Mouse (Mus musculus) monocyte, adult 59 days (primary cell): ENCODE measurements around the gene Zc3h6. TPM values are rescaled to one million over a fixed set of nuclear protein-coding genes. Genes with fewer than 3 reads are reported as not detected.

Source experiments
- total RNA-seq, 2 experiments: library from RNA; stranded (reverse); gene quantifications; one replicate each; pipeline ENCODE4 v1.2.4; 2023

The Zc3h6 gene
- 1 to 10 TPM; 3.7 to 5.0 TPM for total RNA-seq

GRCm38 (mm10) chr2:128966641-128967580, at the start of gene Zc3h6:
Gene Zc3h6, plus strand, starts transcription at chr2:128967402.

GRCm38 (mm10) chr2:128943538-128944528, 23.4 kb upstream of the Zc3h6 start, which contains the start of gene Zc3h8:
Gene Zc3h8, minus strand, starts transcription at chr2:128944077.

DNA sequence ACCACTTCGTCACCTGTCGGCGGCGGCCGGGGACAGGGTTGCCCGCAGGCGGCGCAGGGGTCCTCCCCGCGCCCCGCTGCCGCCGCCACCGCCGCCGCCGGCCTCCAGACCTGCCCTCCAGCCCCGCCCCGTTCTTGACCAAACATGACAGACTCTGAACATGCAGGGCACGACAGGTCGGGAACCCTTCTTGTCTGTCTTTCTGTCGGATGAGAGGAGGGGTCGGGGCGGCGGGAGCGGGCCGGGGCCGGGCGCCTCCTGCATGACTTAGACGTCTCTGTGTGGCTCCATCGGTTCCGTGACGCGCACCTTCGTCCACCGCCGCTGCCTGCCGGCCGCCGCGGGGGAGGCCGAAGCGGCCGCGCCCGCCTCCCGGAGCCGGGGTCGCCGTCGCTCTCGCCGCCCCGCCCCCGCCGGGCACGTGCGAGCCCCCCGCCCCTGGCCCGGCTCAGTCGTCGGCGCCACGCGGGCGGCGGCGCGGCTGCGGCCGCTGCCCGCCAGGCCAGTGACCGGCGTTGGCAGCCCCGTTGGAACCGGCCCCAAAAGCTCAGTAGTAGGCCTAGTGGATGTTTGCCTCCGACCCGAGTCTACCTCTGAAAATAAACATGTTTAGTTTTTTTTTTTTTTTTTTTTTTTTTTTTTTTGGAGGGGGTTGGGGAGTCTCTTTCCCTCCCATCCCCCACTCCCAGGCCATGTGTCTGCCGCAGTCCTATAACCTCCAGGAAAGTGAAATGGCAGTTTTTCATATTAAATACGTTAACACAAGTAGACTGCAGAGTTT, 649 bp downstream of the Zc3h6 start, which contains the start of gene Gm10762:
TSS of gene Gm10762 (minus strand) at position 65 of the 781 bp plus-strand sequence.

DNA sequence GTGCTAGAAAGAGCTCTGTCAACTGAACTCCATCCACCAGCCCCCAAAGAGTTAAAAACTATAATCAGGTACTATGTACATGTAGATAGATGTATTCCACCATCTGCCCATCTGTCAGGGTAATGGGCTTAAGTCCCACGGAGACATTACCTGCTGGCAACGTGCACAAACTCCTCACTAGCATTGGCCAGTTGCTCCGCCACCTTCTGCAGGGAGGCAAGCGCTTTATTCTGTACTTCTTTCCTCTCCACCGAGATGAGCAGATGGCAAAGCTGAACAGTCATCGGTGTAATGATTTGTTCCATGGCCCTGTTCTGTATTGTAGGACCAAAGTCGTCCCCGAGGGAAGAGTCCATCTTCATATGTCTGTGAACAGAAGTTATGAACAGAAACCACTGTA, 80.6 kb downstream of the Zc3h6 start, which contains the start of gene Vinac1:
TSS of gene Vinac1 (minus strand) at position 362 of the 400 bp plus-strand sequence.

DNA sequence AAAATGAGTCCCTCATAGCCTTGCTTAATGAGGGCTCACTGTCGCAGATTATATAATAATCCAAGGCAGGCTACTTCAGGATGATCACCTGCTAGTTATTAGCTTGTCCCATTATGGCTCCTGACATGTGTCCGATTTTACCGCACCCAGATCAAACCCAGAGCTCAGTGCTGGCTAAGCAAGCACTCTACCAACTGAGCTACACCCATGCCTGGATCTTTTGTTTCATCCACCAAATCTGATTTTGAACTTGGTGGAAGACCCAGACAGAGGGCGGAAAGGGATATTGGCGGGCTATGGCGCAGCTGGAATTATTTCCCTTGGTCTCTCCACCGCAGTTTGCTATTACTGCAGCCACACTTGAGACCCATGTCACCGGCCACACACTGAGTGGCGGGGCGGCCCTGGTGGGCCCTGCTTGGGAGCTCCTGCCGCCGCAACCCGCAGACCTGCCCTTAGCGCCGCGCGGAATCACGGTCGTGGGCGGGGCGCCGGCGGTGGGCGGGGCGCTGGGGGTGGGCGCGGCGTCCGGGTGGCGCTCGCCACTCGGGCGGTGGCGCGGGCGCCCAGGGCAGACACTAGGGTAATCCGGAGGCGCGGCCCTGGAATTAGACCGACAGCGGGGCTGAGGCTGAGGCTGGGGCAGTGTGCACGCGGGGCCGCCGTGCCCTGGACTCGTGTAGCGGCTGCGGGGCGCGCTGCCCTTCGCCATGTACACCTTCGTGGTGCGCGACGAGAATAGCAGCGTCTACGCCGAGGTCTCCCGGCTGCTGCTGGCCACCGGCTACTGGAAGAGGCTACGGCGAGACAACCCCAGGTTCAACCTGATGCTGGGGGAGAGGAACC, 98.5 kb downstream of the Zc3h6 start, which contains the start of gene Ttl:
TSS of gene Ttl (plus strand) at position 506 of the 846 bp plus-strand sequence.

Other genes starting within 250 kb of the Zc3h6 start
- 10 to 100 TPM; 26.6 to 32.7 TPM for gene Tmem87b, start 149.3 kb upstream of the Zc3h6 start, total RNA-seq
- gene Fbln7, start 104.4 kb upstream of the Zc3h6 start, total RNA-seq: not detected
- gene Zc3h8, start 23.3 kb upstream of the Zc3h6 start, total RNA-seq: 1 to 10 TPM; 3.5 to 4.5 TPM
- gene Gm10762, start 323 bp downstream of the Zc3h6 start, total RNA-seq: 1 to 10 TPM; 2.5 TPM
- gene Vinac1, start 80.8 kb downstream of the Zc3h6 start, total RNA-seq: not detected
- 1 to 10 TPM; 4.8 to 5.6 TPM for gene Ttl, start 98.5 kb downstream of the Zc3h6 start, total RNA-seq
- 10 to 100 TPM; 19.0 to 20.8 TPM for gene Polr1b, start 133.6 kb downstream of the Zc3h6 start, total RNA-seq
- gene Chchd5, start 162.3 kb downstream of the Zc3h6 start, total RNA-seq: 1 to 10 TPM; 8.9 to 9.2 TPM
- 100 to 1,000 TPM; 243 to 270 TPM for gene Slc20a1, start 231.4 kb downstream of the Zc3h6 start, total RNA-seq